Mouse (Mus musculus) midbrain, postnatal 0 days (tissue): ENCODE data around the gene Ciao2a. TPM values are rescaled to one million over a fixed set of nuclear protein-coding genes. Genes with fewer than 3 reads are reported as not detected.

Source experiments
- ATAC-seq: fragments of 200-750 bp; cut with Nextera tagmentation; 2 replicates; pipeline ENCODE4 v1.8.0; 2017; ENCODE audit warnings: moderate number of reproducible peaks, mild to moderate bottlenecking, moderate TSS enrichment, moderate library complexity; ENCODE audit not compliant: low FRiP score
- DNase-seq: peaks from one replicate; pipeline ENCODE4 v3.0.0-alpha.2; 2015; ENCODE audit warnings: low spot score
- H3K27ac ChIP-seq: fragments of 300-500 bp; sonication (generic); 2 replicates; pipeline ENCODE4 v1.5.1; 2014; ENCODE audit warnings: low read depth, mild to moderate bottlenecking, low read length, mixed read lengths
- H3K27me3 ChIP-seq: fragments of 300-500 bp; sonication (generic); 2 replicates; pipeline ENCODE4 v1.6.1; 2014; ENCODE audit warnings: low read length, control low read depth, mixed read lengths; ENCODE audit not compliant: insufficient read depth
- H3K36me3 ChIP-seq: fragments of 300-500 bp; sonication (generic); 2 replicates; pipeline ENCODE4 v1.6.1; 2014; ENCODE audit warnings: low read length, control low read depth, mixed read lengths; ENCODE audit not compliant: insufficient read depth
- H3K4me1 ChIP-seq: fragments of 300-500 bp; sonication (generic); 2 replicates; pipeline ENCODE4 v1.6.1; 2014; ENCODE audit warnings: mild to moderate bottlenecking, control low read depth, antibody characterized with exemption, low read length, mixed read lengths; ENCODE audit not compliant: insufficient read depth
- H3K4me2 ChIP-seq: fragments of 300-500 bp; sonication (generic); 2 replicates; pipeline ENCODE4 v1.6.1; 2014; ENCODE audit warnings: low read depth, mild to moderate bottlenecking, low read length, mixed read lengths; ENCODE audit not compliant: poor library complexity, severe bottlenecking
- H3K4me3 ChIP-seq: fragments of 300-500 bp; sonication (generic); 2 replicates; pipeline ENCODE4 v1.5.1; 2014; ENCODE audit warnings: low read depth, mild to moderate bottlenecking, low read length, moderate library complexity
- H3K9ac ChIP-seq: fragments of 300-500 bp; sonication (generic); replicated peaks from 2 replicates; pipeline ENCODE4 v1.6.1; 2014; ENCODE audit warnings: mild to moderate bottlenecking, low read length, moderate library complexity, mixed read lengths; ENCODE audit not compliant: poor library complexity, severe bottlenecking
- H3K9me3 ChIP-seq: fragments of 300-500 bp; sonication (generic); 2 replicates; pipeline ENCODE4 v1.6.1; 2016; ENCODE audit warnings: low read length, control low read depth
- CTCF ChIP-seq: IDR thresholded peaks from 2 replicates; pipeline ENCODE4 v1.5.1; 2016; ENCODE audit warnings: antibody characterized with exemption, mild to moderate bottlenecking
- WGBS: fragments of 180-500 bp; shearing (Covaris S2); extraction: QIAGEN DNeasy Blood & Tissue Kit; methylation state at CpG from one replicate; pipeline ENCODE4 v1.1.7; 2014; 5-methylcytosine and 5-hydroxymethylcytosine counted together
- polyA plus RNA-seq: library from polyadenylated mRNA; unstranded; fragments of >200 nt; fragmentation: Nextera tagmentation; extraction: Ambion mirVana; gene quantifications from 2 replicates; pipeline ENCODE4 v1.2.1, GENCODE M21; 2015
- total RNA-seq: library from RNA; depleted of rRNA; stranded (reverse); fragments of >200 nt; gene quantifications from 2 replicates; pipeline ENCODE4 v1.2.3, GENCODE M21; 2014

Gene Ciao2a
- total and polyA plus RNA-seq, 2 experiments from 2014 or later: 27.5 to 65.7 TPM

DNA sequence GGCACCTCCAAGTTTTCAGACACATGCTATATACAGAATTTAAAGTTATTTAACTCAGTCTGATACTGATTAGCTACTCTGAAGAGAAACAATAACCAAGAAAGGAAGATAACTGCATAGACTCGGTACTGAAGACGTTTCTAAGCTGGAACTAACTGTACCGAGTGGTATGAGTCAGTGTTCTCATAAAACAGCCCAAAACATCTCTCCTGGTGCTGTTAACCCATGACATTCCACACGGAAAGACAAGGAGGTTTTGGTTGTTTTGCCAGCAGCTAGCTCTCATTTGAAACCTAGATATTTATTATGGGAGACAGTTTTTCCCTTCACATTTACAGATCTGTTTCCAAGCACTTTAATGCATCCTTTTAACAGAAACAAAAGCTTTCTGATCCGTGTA, 2.8 kb upstream of the Ciao2a start:
- Histone ChIP-seq H3K27ac (peak overlapping the region; percentile 75), H3K9ac (peak overlapping the region; percentile 83), H3K4me2 (peak overlapping the region; percentile 70), H3K4me3 (peak overlapping the region; percentile 63), H3K27me3 (no peaks in the 10 kb centered on the region), H3K9me3 (no peaks in the 10 kb centered on the region), H3K4me1 (peaks cover 25% of the 10 kb centered on the region), H3K36me3 (no peaks in the 10 kb centered on the region)
- WGBS: 9% methylated on average over 5 of the region's 5 CpGs
- DNase-seq: no peak
- TF ChIP-seq CTCF: no peak
- no peak for ATAC-seq

DNA sequence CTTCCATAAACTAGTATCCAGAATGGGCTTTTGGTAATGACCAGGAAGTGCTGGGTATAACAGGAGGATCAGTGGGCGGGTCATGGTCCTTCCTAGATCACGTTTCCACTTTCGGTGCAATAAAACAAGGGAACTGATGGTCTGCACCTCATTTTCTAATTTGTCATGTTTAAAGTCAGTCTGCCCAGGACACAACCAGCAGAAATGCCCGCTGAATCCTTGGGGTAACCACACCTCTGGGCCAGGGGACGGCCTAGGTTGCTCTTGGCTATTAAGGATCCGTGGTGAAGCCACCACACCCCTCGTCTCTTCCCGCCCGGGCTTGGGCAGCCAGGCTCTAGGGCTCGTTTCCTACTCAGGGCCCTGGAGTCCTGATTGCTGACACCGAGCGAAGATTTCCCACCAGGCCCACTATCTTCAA, 2.3 kb upstream of the Ciao2a start:
- under 1% methylated on average over 12 of the region's 12 CpGs for WGBS
- no peaks in the 10 kb centered on the region for H3K27me3 ChIP-seq
- peak overlapping the region; percentile 70 for H3K4me2 ChIP-seq
- H3K9ac ChIP-seq: peak overlapping the region; percentile 83
- peak overlapping the region; percentile 63 for H3K4me3 ChIP-seq
- peaks cover 25% of the 10 kb centered on the region for H3K4me1 ChIP-seq
- H3K9me3 ChIP-seq: no peaks in the 10 kb centered on the region
- H3K36me3 ChIP-seq: no peaks in the 10 kb centered on the region
- no peak for TF ChIP-seq CTCF
- DNase-seq: peak; percentile 5
- ATAC-seq: peak; percentile 51; the same call in 1 of the 2 replicates
- H3K27ac ChIP-seq: peak overlapping the region; percentile 75

DNA sequence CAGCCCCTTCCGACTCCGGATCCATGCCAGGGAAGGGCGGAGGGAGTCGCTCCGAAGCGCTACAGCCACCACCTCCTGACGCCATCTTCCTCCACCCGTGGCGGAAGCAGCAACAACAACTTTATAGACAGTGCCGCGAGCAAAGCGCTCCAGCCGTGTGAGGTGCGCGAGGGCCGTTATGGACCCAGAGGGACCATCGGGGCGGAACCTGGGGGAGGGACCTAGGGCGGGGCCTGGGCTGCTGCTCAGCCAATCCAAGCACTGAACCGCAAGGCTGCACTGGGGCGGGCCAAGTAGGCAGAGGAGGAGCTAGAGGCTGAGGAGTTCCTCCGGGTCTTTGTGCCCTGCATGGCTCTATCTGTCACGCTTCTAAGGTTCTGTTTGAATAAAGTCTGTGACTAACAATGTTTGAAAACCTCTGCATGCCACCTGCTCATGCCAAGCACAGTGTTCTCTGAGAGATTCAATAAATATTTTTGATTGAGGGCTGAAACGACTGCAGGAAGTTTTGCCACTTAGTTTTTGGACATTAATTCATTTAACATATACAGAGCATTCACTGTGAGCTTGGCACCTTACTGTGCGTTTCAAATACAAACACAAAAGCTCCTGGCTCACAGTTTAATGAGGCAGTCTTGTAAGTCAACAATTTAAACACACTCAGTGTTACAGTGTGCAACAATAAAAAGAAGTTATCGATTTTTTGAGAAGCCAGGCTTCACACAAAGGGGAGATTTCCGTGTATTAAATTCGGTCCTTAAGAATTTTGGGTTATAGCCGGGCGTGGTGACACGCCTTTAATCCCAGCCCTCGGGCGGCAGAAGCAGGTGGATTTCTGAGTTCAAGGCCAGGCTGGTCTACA, 1.5 kb upstream of the Ciao2a start:
- 0 out of 2 replicates have a peak, but pooled peaks have one; percentile 12 for TF ChIP-seq CTCF
- H3K36me3 ChIP-seq: no peaks in the 10 kb centered on the region
- no peaks in the 10 kb centered on the region for H3K27me3 ChIP-seq
- DNase-seq: peak; percentile 99
- peaks cover 25% of the 10 kb centered on the region for H3K4me1 ChIP-seq
- H3K4me2 ChIP-seq: peak overlapping the region; percentile 70
- 6% methylated on average over 33 of the region's 33 CpGs for WGBS
- H3K9ac ChIP-seq: peak overlapping the region; percentile 83
- peak; percentile 98 for ATAC-seq
- no peaks in the 10 kb centered on the region for H3K9me3 ChIP-seq
- peak overlapping the region; percentile 75 for H3K27ac ChIP-seq
- peak overlapping the region; percentile 63 for H3K4me3 ChIP-seq

DNA sequence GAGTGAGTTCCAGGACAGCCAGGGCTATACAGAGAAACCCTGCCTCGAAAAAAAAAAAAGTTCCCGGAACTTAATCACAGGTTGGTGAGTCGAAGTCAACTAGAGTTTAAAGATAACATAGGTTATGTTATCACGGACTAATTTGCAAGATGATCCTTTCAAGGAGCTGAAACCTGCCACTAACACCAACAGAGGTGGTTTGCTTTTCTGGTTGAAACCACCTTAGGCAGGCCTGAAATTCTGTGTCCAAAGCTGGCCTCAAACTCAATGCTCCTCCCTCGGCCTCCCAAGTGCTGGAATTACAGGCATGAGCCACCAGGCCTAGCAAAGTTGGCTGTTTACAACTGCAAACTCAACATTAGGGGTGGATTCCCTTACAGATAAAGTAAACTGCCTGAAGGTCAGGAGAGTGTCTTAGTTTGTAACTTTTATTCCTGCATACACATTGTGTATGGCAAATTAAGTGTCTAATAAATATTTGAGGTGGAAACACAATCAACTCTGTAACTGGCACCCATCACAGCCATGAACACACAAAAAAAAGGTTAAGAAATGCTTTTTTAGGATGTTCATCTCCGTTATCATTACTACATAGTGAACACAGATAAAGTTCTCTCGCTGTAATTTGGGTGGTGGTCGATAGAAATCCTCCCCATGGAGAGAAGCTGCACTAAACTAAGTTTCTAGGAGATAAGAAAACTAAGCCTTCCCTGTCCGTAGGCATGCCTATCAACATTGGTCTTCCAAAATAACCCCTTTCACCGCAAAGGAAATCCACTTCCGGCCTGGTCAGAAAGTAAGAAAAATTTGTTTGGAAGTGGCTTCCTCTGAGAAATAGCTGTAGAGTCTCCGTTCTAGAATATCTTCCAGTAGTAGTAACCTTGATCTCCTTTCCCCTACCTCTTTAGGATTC, 612 bp upstream of the Ciao2a start:
- 0 out of 2 replicates have a peak overlapping the region, but pooled peaks have one; percentile 63 for H3K27ac ChIP-seq
- ATAC-seq (no peak), DNase-seq (no peak)
- H3K36me3 ChIP-seq: no peaks in the 10 kb centered on the region
- peaks cover 25% of the 10 kb centered on the region for H3K4me1 ChIP-seq
- 63% methylated on average over 12 of the region's 12 CpGs for WGBS
- no peaks in the 10 kb centered on the region for H3K9me3 ChIP-seq
- peak overlapping the region; percentile 63 for H3K4me3 ChIP-seq
- no peak for TF ChIP-seq CTCF
- no peaks in the 10 kb centered on the region for H3K27me3 ChIP-seq
- no peak overlapping the region for H3K9ac ChIP-seq
- H3K4me2 ChIP-seq: peak overlapping the region; percentile 84

DNA sequence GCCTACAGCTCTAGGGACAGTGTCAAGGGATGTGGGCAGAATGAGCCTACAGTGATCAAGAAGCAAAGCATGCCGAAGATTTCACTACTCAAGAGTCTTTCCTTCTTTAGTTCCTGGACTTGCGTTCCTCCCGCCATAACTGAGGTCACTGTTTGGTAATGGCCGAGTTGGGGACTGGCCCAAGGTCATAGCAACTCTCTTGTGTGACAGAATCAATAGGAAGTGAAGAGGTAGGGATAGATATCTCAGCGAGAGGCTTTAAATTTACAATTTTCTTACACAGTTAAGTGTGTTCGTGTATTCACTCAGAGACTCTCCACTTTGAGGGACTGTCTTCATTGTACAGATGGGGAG, 759 bp downstream of the Ciao2a start:
- WGBS: 47% methylated on average over 6 of the region's 6 CpGs
- ATAC-seq: no peak
- no peaks in the 10 kb centered on the region; the same call in 1 of the 2 replicates for H3K36me3 ChIP-seq

More for the DNA sequence above, 759 bp downstream of the Ciao2a start:
- DNase-seq: no peak
- Histone ChIP-seq H3K4me2 (peak overlapping the region; percentile 84), H3K4me3 (peak overlapping the region; percentile 63), H3K9me3 (no peaks in the 10 kb centered on the region), H3K27me3 (no peaks in the 10 kb centered on the region), H3K27ac (peak overlapping the region; percentile 63; the same call in 1 of the 2 replicates), H3K4me1 (peaks cover 25% of the 10 kb centered on the region), H3K9ac (peak overlapping the region; percentile 68)
- TF ChIP-seq CTCF: no peak
